Comparison of ENCODE assay signal across 22 mouse cellular contexts in the genomic region with DNA sequence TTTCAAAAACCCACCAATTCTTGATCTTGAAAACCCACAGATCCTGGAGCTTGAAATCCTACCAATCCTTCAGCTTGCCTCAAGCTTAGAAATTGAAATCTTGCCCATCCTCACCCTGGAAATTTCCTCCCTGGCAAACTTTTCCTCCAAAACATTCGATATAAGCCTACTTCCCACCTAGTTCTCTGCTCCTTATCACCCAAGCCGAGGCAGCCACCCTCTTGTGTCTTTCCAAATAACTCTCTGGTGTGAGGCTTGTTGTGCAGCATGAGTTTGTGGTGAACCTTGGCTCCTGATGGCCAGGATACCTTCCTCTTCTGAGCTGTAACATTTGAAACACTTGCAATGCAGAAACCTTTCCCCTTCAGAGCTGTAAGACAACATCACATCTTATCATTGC.
DNase-seq lines count a peak whose midpoint lies in the region; ATAC-seq lines count a peak whose summit lies in the region.
"Had no signal": no experiment of that assay in that cellular context is flagged by ENCODE, and none has a peak within 500 bp of the region (broad histone marks: within the 10 kb centered on the region; RNA-seq: fewer than 3 reads in every experiment).

No protein-coding gene starts in this region.

- ATAC-seq in frontal cortex, adult (ENCODE audit: low TSS enrichment) = peak; percentile 67
- ATAC-seq: activated CD4-positive, CD25-positive, alpha-beta regulatory T cell, adult 4 months; CD4-positive, CD25-positive, alpha-beta regulatory T cell, adult 4 months; forebrain, embryonic 14.5 days; forebrain, embryonic 16.5 days; Patski had no signal

- intact Hi-C loops in heart, postnatal 14 days (cut with DNase I) = no loop called here

- DNase-seq in frontal cortex, postnatal 10 days (ENCODE audit: low spot score in 2 of 2) = no peak
- peak; percentile 74 for DNase-seq in heart, adult 11 months
- DNase-seq in heart, postnatal 14 days = no peak
- DNase-seq in right cerebral cortex, adult 18-20 months = peak; percentile 11
- DNase-seq in right cerebral cortex, postnatal 10 days (ENCODE audit: low spot score in 2 of 2) = no peak
- DNase-seq: adrenal gland, adult 8-10 months; adrenal gland, postnatal 14 days; adrenal gland, postnatal 36 days; B cell, adult 2 months; cerebellum, adult 11 months; cerebellum, adult 18-20 months; cerebellum, adult 8-10 months; cerebellum, adult 9-11 months; cerebellum, postnatal 14 days; cerebellum, postnatal 36 days; embryo, embryonic 11 days had no signal

Comparison
In these comparisons a context has a peak if more than half of its experiments do, and no peak if none do; other contexts are left out.
1. DNase-seq: peak in heart, adult 11 months (single experiment) and right cerebral cortex, adult 18-20 months (single experiment); none in frontal cortex, postnatal 10 days (0 of 2), heart, postnatal 14 days (0 of 2) and right cerebral cortex, postnatal 10 days (0 of 2).